Mouse (Mus musculus): ENCODE results near the gene Zfp354a. TPM values are rescaled to one million over a fixed set of nuclear protein-coding genes. Genes with fewer than 3 reads are reported as not detected.
"Not testable (repeated sequence)": the region's sequence is repeated elsewhere in the genome, so short reads cannot be mapped to it uniquely, and the experiment has no call there.

Gene Zfp354a
- total RNA-seq (2015) (not detected in 2 replicates), total RNA-seq (2017) (0.22 TPM in 1 of 2 replicates, not detected in the other)

- ATAC-seq (ENCODE audit: poor library complexity, severe bottlenecking) = no peak
Measured at GRCm38 (mm10) chr11:51059151-51059571, at the start of gene Zfp354a. Gene Zfp354a (plus strand): TSS chr11:51059257.

GRCm38 (mm10) chr11:51011821-51012220 lies 47.2 kb upstream of the Zfp354a start:
- ATAC-seq (ENCODE audit: poor library complexity, severe bottlenecking) = no peak

- no peak for ATAC-seq (ENCODE audit: poor library complexity, severe bottlenecking)
Measured at GRCm38 (mm10) chr11:51013936-51014335, 45.1 kb upstream of the Zfp354a start, which contains the start of gene Olfr54. Gene Olfr54 (plus strand): TSS chr11:51014236.

- ATAC-seq (ENCODE audit: poor library complexity, severe bottlenecking) = no peak
Measured at GRCm38 (mm10) chr11:51016341-51016740, 42.7 kb upstream of the Zfp354a start.

GRCm38 (mm10) chr11:51026811-51027210 lies 32.2 kb upstream of the Zfp354a start:
- not testable (repeated sequence) for ATAC-seq (ENCODE audit: poor library complexity, severe bottlenecking)

GRCm38 (mm10) chr11:51029381-51029780 lies 29.7 kb upstream of the Zfp354a start:
- not testable (repeated sequence) for ATAC-seq (ENCODE audit: poor library complexity, severe bottlenecking)

GRCm38 (mm10) chr11:51030225-51030624 lies 28.8 kb upstream of the Zfp354a start:
- no peak for ATAC-seq (ENCODE audit: poor library complexity, severe bottlenecking)

- ATAC-seq (ENCODE audit: poor library complexity, severe bottlenecking) = 0 out of 2 replicates have a peak, but pooled peaks have one; percentile 40
Measured at GRCm38 (mm10) chr11:51032851-51033250, 26.2 kb upstream of the Zfp354a start.

GRCm38 (mm10) chr11:51034141-51034540 lies 24.9 kb upstream of the Zfp354a start:
- ATAC-seq (ENCODE audit: poor library complexity, severe bottlenecking) = not testable (repeated sequence)

- ATAC-seq (ENCODE audit: poor library complexity, severe bottlenecking) = no peak
Measured at GRCm38 (mm10) chr11:51035951-51036350, 23.1 kb upstream of the Zfp354a start.

- not testable (repeated sequence) for ATAC-seq (ENCODE audit: poor library complexity, severe bottlenecking)
Measured at GRCm38 (mm10) chr11:51044776-51045175, 14.3 kb upstream of the Zfp354a start.

- not testable (repeated sequence) for ATAC-seq (ENCODE audit: poor library complexity, severe bottlenecking)
Measured at GRCm38 (mm10) chr11:51047809-51048208, 11.2 kb upstream of the Zfp354a start, which contains the start of gene Olfr1375. Gene Olfr1375 (plus strand): TSS chr11:51048109.

GRCm38 (mm10) chr11:51051678-51052077 lies 7.4 kb upstream of the Zfp354a start:
- ATAC-seq (ENCODE audit: poor library complexity, severe bottlenecking) = no peak

GRCm38 (mm10) chr11:51053230-51053629 lies 5.8 kb upstream of the Zfp354a start:
- no peak for ATAC-seq (ENCODE audit: poor library complexity, severe bottlenecking)

GRCm38 (mm10) chr11:51059640-51060039 lies 583 bp downstream of the Zfp354a start:
- no peak for ATAC-seq (ENCODE audit: poor library complexity, severe bottlenecking)

- ATAC-seq (ENCODE audit: poor library complexity, severe bottlenecking) = no peak
Measured at GRCm38 (mm10) chr11:51060981-51061380, 1.9 kb downstream of the Zfp354a start.

GRCm38 (mm10) chr11:51063276-51063675 lies 4.2 kb downstream of the Zfp354a start:
- no peak for ATAC-seq (ENCODE audit: poor library complexity, severe bottlenecking)

- ATAC-seq (ENCODE audit: poor library complexity, severe bottlenecking) = no peak
Measured at GRCm38 (mm10) chr11:51063841-51064240, 4.8 kb downstream of the Zfp354a start.

GRCm38 (mm10) chr11:51084527-51084926 lies 25.5 kb downstream of the Zfp354a start:
- ATAC-seq (ENCODE audit: poor library complexity, severe bottlenecking) = no peak

GRCm38 (mm10) chr11:51085269-51085668 lies 26.2 kb downstream of the Zfp354a start:
- no peak for ATAC-seq (ENCODE audit: poor library complexity, severe bottlenecking)

GRCm38 (mm10) chr11:51107261-51107660 lies 48.2 kb downstream of the Zfp354a start:
- no peak for ATAC-seq (ENCODE audit: poor library complexity, severe bottlenecking)

- no peak for ATAC-seq (ENCODE audit: poor library complexity, severe bottlenecking)
Measured at GRCm38 (mm10) chr11:51110621-51111020, 51.6 kb downstream of the Zfp354a start.

Data from megakaryocyte, adult 5-6 weeks (primary cell).